Mouse (Mus musculus) lung, postnatal 0 days (tissue): ENCODE data around the gene Acta2. TPM values are rescaled to one million over a fixed set of nuclear protein-coding genes. Genes with fewer than 3 reads are reported as not detected.

Experiments used
- ATAC-seq: fragments of 200-750 bp; cut with Nextera tagmentation; 2 replicates; pipeline ENCODE4 v1.8.0; 2017; ENCODE audit warnings: moderate library complexity
- DNase-seq: peaks from one replicate; pipeline ENCODE4 v3.0.0-alpha.2; 2016; ENCODE audit warnings: low spot score
- H3K27ac ChIP-seq: fragments of 300-500 bp; sonication (generic); 2 replicates; pipeline ENCODE4 v1.5.1; 2014; ENCODE audit warnings: antibody characterized with exemption, mild to moderate bottlenecking, low read length, mixed read lengths
- H3K27me3 ChIP-seq: fragments of 300-500 bp; sonication (generic); replicated peaks from 2 replicates; pipeline ENCODE4 v1.6.1; 2014; ENCODE audit warnings: low read length, mixed read lengths; ENCODE audit not compliant: insufficient read depth
- H3K36me3 ChIP-seq: fragments of 300-500 bp; sonication (generic); 2 replicates; pipeline ENCODE4 v1.6.1; 2014; ENCODE audit warnings: low read length, mixed read lengths; ENCODE audit not compliant: insufficient read depth
- H3K4me1 ChIP-seq: fragments of 300-500 bp; sonication (generic); 2 replicates; pipeline ENCODE4 v1.6.1; 2014; ENCODE audit warnings: antibody characterized with exemption, low read depth, low read length, mixed read lengths; ENCODE audit not compliant: insufficient read depth
- H3K4me2 ChIP-seq: fragments of 300-500 bp; sonication (generic); replicated peaks from 2 replicates; pipeline ENCODE4 v1.6.1; 2014; ENCODE audit warnings: low read depth, mild to moderate bottlenecking, low read length, moderate library complexity, mixed read lengths
- H3K4me3 ChIP-seq: fragments of 300-500 bp; sonication (generic); 2 replicates; pipeline ENCODE4 v1.5.1; 2014; ENCODE audit warnings: low read depth, low read length
- H3K9ac ChIP-seq: fragments of 300-500 bp; sonication (generic); replicated peaks from 2 replicates; pipeline ENCODE4 v1.6.1; 2014; ENCODE audit warnings: low read depth, mild to moderate bottlenecking
- H3K9me3 ChIP-seq: fragments of 300-500 bp; sonication (generic); 2 replicates; pipeline ENCODE4 v1.6.1; 2016; ENCODE audit warnings: low read length, mixed read lengths
- CTCF ChIP-seq: IDR thresholded peaks from 2 replicates; pipeline ENCODE4 v1.5.1; 2016; ENCODE audit warnings: antibody characterized with exemption, mild to moderate bottlenecking
- EP300 ChIP-seq: IDR thresholded peaks from 2 replicates; pipeline ENCODE4 v1.6.1; 2016; ENCODE audit warnings: antibody characterized with exemption, mild to moderate bottlenecking, control low read depth
- WGBS: fragments of 180-500 bp; shearing (Covaris S2); extraction: QIAGEN DNeasy Blood & Tissue Kit; methylation state at CpG from one replicate; pipeline ENCODE4 v1.1.7; 2014; 5-methylcytosine and 5-hydroxymethylcytosine counted together
- polyA plus RNA-seq: library from polyadenylated mRNA; unstranded; fragments of >200 nt; fragmentation: Nextera tagmentation; extraction: Ambion mirVana; gene quantifications from 2 replicates; pipeline ENCODE4 v1.2.1, GENCODE M21; 2015

Acta2 gene
- polyA plus RNA-seq, 1 experiment from 2014 or later, result 293 TPM

DNA sequence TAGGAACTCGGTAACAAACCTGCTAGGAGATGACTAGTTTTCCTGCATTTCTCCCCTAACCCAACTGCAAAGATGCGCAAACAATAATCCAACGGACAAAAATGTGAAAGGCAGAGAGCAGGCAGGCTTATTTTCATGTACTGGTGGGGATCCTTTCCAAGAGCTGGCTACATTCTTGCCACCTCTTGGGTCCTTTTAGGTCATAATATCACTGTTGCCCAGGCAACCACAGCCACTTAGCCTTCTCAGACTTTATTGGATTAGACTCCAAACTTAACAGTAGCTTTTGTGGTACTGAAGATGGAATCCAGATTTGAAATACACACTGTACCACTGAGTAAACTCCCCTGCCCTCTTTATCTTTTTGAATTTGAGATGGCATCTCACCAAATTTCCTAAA is 22.7 kb upstream of the Acta2 start:
- DNase-seq, result no peak
- Histone ChIP-seq H3K4me2 (no peak overlapping the region), H3K36me3 (no peaks in the 10 kb centered on the region), H3K4me3 (no peak overlapping the region), H3K9me3 (no peaks in the 10 kb centered on the region), H3K9ac (no peak overlapping the region), H3K27me3 (no peaks in the 10 kb centered on the region), H3K27ac (no peak overlapping the region), H3K4me1 (no peaks in the 10 kb centered on the region; the same call in 1 of the 2 replicates)
- no peak for TF ChIP-seq CTCF
- WGBS, result 54% methylated on average over 3 of the region's 3 CpGs
- no peak for ATAC-seq

DNA sequence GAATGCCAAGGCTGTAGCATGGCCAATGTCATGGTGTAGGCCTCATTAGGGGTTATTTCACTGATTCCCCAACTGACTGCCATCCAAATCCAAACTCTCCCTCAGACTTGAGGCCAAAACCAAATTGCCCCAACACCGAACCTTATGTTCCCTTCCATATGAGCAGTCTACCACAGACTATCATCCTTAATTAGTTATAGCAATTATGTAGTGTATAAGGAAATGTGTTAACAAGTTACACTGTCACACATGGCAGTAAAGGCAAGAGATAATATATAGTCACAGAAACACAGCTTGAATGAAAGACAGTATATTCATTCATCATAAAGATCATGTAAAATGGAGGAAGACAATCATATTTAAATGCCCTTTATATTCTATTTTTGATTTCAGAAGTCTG is 17.7 kb upstream of the Acta2 start:
- Histone ChIP-seq H3K36me3 (no peaks in the 10 kb centered on the region), H3K27me3 (no peaks in the 10 kb centered on the region), H3K4me3 (no peak overlapping the region), H3K9ac (no peak overlapping the region), H3K27ac (no peak overlapping the region), H3K9me3 (no peaks in the 10 kb centered on the region), H3K4me1 (no peaks in the 10 kb centered on the region), H3K4me2 (no peak overlapping the region)
- WGBS, result 97% methylated on average over 1 of the region's 1 CpGs
- TF ChIP-seq EP300 (no peak), CTCF (no peak)
- ATAC-seq (no peak), DNase-seq (no peak)

GRCm38 (mm10) chr19:34270824-34271464 is 15.6 kb upstream of the Acta2 start:
- no peaks in the 10 kb centered on the region for H3K27me3 ChIP-seq
- ATAC-seq, result no peak

GRCm38 (mm10) chr19:34270106-34270726 is 14.8 kb upstream of the Acta2 start:
- Histone ChIP-seq H3K9ac (no peak overlapping the region), H3K27ac (0 out of 2 replicates have a peak overlapping the region, but pooled peaks have one; percentile 27), H3K9me3 (no peaks in the 10 kb centered on the region), H3K36me3 (no peaks in the 10 kb centered on the region), H3K4me1 (no peaks in the 10 kb centered on the region), H3K4me3 (no peak overlapping the region), H3K27me3 (no peaks in the 10 kb centered on the region), H3K4me2 (no peak overlapping the region)
- DNase-seq (peak; percentile 57), ATAC-seq (peak; percentile 62)
- 65% methylated on average over 11 of the region's 11 CpGs for WGBS
- TF ChIP-seq CTCF (no peak), EP300 (no peak)

More at GRCm38 (mm10) chr19:34270824-34271464, 15.6 kb upstream of the Acta2 start:
- H3K9ac ChIP-seq, result no peak overlapping the region
- H3K9me3 ChIP-seq, result no peaks in the 10 kb centered on the region
- H3K4me3 ChIP-seq, result no peak overlapping the region
- TF ChIP-seq CTCF, result no peak
- H3K4me2 ChIP-seq, result no peak overlapping the region
- H3K36me3 ChIP-seq, result no peaks in the 10 kb centered on the region
- H3K4me1 ChIP-seq, result no peaks in the 10 kb centered on the region
- no peak for DNase-seq
- H3K27ac ChIP-seq, result no peak overlapping the region
- 91% methylated on average over 13 of the region's 13 CpGs for WGBS

DNA sequence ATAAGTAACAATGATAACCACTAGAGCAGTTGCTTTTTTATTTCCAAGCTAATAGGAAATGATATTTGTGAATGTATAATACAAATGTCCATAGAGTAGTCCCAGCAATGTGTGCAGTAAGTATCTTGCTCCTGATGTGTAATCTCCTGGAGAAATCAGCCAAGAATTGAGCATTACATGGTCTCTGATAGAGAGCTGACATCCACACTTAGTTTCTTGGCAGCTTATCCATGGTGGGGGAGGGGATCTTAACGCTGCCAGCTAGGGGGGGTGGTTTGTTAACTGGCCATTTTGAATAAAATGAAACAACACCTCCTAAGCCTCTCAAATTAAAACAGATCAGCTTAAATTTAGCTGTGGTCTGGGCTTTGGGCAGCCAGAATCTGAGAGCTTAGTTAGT is 13.6 kb upstream of the Acta2 start:
- Histone ChIP-seq H3K27ac (no peak overlapping the region), H3K27me3 (no peaks in the 10 kb centered on the region), H3K4me3 (no peak overlapping the region), H3K9me3 (no peaks in the 10 kb centered on the region), H3K4me1 (no peaks in the 10 kb centered on the region), H3K36me3 (no peaks in the 10 kb centered on the region), H3K9ac (no peak overlapping the region), H3K4me2 (no peak overlapping the region)
- DNase-seq, result no peak
- no peak for ATAC-seq
- WGBS, result 21% methylated on average over 1 of the region's 1 CpGs
- TF ChIP-seq CTCF, result no peak
- TF ChIP-seq EP300, result no peak

DNA sequence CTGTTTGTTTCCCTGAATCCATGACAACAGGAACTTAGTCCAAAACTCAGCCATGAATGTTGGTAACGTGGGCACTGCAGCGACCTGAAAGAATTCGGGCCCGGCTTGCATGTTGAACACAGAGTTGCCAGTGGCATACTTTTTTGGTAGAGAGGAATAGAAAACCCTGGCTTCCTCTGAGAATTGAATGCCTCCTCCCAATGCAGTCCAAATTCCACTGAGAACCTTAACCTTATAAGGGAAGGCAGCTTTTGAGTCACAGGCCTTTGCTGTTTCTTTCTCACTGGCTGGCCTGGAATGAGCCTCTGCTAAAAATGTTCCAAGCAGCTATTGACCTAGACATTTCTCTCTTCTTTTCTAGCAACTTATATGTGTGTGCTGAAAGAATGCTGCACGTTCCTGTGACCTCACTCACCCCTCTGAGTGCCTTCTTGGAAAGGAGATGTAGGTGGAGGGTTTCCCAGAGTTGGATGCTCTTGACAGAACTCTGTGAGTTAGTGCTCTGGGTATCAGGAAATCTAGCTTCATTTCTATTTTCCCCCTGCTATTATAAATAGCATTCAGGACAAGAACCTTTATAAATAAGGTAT is 10.3 kb upstream of the Acta2 start:
- no peaks in the 10 kb centered on the region for H3K27me3 ChIP-seq
- no peaks in the 10 kb centered on the region for H3K9me3 ChIP-seq
- H3K36me3 ChIP-seq, result no peaks in the 10 kb centered on the region
- TF ChIP-seq CTCF, result no peak
- TF ChIP-seq EP300, result no peak
- WGBS, result 55% methylated on average over 5 of the region's 5 CpGs
- peak; percentile 43 for DNase-seq
- H3K4me1 ChIP-seq, result peaks cover 7% of the 10 kb centered on the region; the same call in 1 of the 2 replicates
- no peak overlapping the region for H3K9ac ChIP-seq
- no peak overlapping the region for H3K27ac ChIP-seq
- H3K4me2 ChIP-seq, result no peak overlapping the region
- H3K4me3 ChIP-seq, result no peak overlapping the region
- peak; percentile 56 for ATAC-seq
